Mouse (Mus musculus): ENCODE data around the gene Neto2.
"Not testable (repeated sequence)": the region's sequence is repeated elsewhere in the genome, so short reads cannot be mapped to it uniquely, and the experiment has no call there.

Neto2 gene

GRCm38 (mm10) chr8:85700751-85701351 lies at the start of gene Neto2:
TSS of gene Neto2 (minus strand) at chr8:85700924.
- DNase-seq (ENCODE audit: low spot score in 2 of 2), result peak; percentile 46 to 66

GRCm38 (mm10) chr8:85745053-85745452 lies 44.3 kb upstream of the Neto2 start:
- DNase-seq (ENCODE audit: low spot score in 2 of 2), result no peak

DNA sequence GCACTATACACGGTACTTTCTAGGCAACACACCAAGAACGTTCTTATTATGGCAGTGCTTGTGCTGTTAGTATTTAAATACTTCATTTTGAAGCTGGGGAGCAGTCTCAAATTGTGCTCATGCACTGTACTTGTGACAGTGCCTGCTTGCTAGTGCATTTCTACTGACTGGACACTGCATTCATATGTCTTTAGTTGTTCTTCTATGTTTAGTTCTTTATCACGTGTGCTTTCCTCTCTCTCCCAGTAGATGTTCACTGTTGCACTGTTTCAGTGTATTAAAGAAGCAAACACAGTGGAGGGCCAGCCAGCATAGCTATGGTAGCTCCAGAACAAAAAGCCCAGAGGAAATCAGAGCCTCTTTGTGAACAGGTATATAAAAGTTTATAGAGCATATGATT lies 29.8 kb upstream of the Neto2 start:
- DNase-seq (ENCODE audit: low spot score in 2 of 2), result no peak

- DNase-seq (ENCODE audit: low spot score in 2 of 2), result no peak
These were observed 16.5 kb upstream of the Neto2 start for GRCm38 (mm10) chr8:85717271-85717670.

DNA sequence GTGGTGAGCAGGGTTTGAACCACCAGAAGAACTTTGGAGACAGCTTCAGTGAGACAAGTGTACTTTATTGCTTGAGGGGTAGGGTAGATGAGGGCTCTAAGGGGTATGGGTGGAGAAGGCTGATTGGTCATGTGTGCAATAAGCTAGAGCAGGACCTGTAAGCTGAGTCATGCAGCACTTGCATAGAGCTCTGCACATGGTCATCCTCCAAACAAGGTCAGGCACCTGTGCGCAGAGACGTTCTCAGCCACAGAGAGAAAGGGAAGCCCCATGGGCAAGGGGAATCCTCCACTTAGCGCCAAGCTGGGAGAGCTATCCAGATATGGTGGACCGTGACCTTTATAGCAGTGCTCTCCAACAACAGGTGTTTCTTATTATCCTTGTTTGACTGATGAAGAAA lies 16.0 kb upstream of the Neto2 start:
- no peak for DNase-seq (ENCODE audit: low spot score in 2 of 2)

DNA sequence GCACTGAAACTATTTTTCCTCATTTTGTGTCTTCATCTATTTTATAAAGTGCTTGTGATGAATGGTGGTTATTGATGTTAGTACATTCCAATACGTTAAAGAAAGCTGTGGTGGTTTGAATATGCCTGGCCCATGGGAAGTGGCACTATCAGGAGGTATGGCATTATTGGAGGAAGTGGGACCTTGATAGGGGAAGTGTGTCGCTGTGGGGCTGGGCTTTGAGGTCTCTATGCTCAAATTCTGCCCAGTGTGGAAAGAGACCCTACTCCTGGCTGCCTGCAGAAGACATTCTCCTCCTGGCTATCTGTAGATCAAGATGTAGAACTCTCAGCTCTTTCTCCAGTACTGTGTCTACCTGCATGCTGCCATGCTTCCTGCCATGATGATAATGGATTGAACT lies 6.3 kb upstream of the Neto2 start:
- DNase-seq (ENCODE audit: low spot score in 2 of 2), result no peak

DNA sequence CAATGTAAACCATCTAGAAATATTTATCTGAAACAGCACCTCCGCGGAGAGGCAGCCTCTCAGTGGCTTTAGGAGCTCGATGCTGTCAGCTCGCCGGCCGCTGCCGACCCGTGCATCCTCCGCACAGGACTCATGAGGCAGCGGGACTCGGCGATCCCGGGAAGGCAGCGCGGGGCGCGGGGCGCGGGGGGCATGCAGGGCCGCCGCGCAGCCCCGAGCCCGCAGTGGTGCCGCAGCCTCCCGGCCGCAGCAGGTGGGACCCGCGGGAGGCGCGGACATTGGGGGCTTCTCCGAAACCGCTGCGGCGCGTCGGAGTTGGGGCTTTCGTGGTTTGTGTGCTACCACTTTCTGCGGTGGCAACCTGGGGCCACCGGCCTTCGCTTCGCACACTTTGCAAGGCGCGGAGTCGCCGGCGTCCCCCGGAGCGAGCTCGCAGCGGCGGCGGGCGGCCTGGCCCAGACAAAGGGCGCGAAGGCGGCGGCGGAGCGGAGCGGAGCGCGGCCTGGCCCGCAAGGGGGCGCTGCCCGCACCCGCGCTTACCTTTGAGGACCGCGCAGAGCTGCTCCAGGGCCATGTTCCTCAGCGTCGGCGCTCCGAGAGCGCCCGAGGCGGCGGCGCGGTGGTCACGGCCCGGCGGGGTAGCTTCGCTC lies 498 bp downstream of the Neto2 start:
- peak; percentile 20 to 41 for DNase-seq (ENCODE audit: low spot score in 2 of 2)

DNA sequence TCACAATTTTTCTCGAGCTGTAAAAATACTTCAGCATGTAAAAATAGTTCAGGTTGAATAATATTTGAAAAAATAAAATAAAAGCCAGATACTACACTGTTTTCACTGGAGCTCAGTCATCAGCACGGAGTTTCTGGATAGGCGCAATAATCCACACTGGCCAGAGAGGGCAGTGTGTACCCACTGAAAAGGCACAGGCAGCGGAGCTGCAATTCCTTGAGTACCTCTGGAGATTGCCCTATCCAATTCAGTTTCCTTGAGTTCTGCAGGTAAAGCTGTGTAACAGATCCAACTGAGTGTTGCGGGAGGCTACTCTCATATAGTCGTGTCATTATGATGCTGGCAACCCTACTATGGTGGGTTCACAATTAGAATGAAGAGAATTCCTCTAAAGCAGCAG lies 1.7 kb downstream of the Neto2 start:
- peak; percentile 34 to 72 for DNase-seq (ENCODE audit: low spot score in 2 of 2)

DNA sequence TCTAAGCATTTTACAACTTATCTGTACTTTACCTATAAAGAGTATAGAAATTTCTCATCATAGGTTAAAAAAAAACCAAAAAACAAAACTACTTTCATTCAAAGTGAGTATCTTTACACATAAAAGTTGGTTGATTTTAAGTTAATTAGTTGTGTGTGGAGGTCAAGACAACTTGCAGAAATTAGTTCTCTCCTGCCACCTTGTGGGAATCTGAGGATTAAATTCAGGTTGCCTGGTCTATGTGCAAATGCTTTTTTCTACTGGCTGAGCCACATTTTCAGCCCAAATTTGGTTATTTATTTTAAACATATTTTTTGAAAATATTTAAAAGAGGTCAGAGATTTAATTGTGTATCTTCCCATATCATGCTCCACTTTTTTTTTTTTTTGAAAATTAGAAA lies 35.6 kb downstream of the Neto2 start:
- DNase-seq (ENCODE audit: low spot score in 2 of 2), result no peak

GRCm38 (mm10) chr8:85661995-85662394 lies 38.7 kb downstream of the Neto2 start:
- DNase-seq (ENCODE audit: low spot score in 2 of 2), result peak in 1 of 2 experiments; percentile 20

DNA sequence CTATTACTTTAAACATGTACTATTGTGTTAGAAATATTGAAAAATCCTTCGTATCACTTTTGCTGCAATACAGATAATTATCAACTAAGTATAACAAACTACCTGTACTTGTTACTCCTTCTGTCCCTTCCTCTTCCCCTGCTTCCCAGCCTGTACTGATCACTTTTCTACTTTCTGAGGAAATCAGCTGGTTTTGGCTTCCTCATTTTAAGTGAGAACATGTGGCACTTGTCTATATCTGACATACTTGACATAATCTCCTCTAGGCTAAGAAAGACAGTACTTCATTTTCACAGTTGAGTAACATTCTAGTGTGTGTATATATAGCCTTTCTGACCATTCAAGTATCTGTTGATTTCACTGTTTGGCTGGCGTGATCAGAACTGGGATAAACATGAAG lies 49.5 kb downstream of the Neto2 start:
- DNase-seq (ENCODE audit: low spot score in 2 of 2), result no peak

DNA sequence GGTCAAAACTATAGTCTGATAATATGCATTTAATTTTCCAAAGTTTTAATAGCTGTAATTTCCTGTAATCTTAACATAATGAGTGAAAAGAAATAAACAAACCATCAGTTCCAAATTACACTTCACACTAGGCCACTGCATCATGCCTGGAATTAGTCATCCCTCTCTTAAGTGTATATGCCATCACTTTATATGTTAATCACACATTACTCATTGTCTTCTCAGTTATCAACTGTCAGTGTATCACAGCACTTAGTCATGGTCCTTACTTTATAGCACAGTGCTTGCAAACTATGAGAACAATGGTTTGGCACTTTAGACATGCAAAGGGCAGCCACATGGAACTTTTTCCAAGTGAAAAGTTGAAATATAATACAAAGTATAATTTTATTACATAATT lies 52.2 kb downstream of the Neto2 start:
- DNase-seq (ENCODE audit: low spot score in 2 of 2), result no peak

DNA sequence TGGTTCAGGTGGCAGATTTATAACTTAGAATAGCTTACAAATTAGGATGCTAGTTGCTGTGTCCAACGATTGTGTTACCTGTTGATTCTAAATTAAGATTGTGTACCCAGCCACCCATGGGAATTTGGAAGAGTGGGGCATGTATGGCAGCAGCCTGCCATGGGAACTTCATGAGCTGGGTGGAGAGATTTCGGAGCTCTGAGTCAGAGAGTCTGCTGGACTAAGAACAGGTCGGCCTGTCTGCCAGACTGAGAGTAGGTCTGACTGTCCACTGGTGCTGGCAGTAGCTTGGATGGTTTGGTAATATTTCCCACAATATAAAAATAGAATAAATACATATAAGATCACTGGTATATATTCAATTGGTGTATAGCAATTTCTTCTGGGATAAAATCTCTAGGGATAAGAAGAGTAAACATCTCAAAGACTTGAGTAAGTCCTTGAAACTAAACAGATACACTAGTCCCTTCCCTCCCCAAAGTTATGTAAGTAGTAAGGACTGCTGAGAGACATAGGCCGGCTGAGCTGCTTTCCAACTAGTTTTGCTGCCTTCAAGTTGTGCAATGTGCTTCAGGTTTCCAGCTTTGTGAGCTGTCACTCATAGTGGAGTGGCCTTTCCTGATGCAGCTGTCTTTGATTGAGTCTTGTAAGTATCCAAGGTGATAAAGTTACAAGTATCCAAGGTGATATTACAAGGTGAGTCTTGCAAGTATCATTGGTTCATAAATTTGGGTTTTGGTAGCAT lies 55.6 kb downstream of the Neto2 start:
- DNase-seq (ENCODE audit: low spot score in 2 of 2), result no peak

DNA sequence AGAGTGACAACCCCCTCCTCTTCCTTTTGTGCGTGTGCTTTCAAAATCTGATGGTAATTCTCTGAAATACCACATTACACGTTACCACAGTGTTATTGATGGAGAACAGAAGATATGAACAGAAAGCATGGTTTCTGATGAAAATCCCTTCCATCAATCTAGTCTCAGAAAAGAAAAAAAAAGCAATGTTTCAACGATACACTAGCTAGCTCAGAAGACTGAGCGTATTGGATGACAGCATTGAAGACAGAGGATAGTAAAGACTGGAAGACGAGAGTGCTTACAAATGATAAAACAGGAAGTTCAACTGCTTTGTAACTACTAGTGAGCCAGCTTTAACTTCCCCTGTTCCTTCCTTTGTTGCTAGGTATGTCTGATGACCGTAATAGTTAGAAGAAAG lies 76.3 kb downstream of the Neto2 start:
- no peak for DNase-seq (ENCODE audit: low spot score in 2 of 2)

- no peak for DNase-seq (ENCODE audit: low spot score in 2 of 2)
These were observed 77.5 kb downstream of the Neto2 start for GRCm38 (mm10) chr8:85623246-85623645.

- no peak for DNase-seq (ENCODE audit: low spot score in 2 of 2)
These were observed 81.9 kb downstream of the Neto2 start for GRCm38 (mm10) chr8:85618789-85619188.

- DNase-seq (ENCODE audit: low spot score in 2 of 2), result not testable (repeated sequence)
These were observed 83.6 kb downstream of the Neto2 start for GRCm38 (mm10) chr8:85617125-85617524.

DNA sequence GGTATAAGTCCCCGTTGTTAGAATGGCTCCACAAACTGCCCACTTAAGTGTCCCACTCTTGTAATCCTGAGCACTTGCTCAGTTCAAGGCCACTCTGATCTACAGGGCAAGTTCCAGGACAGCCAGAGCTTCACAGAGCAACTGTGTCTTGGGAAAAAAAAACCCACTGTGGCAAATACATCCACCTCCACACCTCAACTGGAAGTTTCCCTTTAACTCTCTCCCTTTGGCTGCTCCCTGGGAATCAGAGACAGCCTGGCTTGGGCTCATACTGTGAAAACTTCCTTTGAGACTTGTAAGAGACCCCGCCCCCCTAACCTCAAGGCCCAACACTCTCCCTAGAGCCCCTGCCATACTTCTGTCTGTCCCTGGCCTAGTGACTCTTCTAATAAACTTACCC lies 91.9 kb downstream of the Neto2 start:
- no peak for DNase-seq (ENCODE audit: low spot score in 2 of 2)

- DNase-seq (ENCODE audit: low spot score in 2 of 2), result no peak
These were observed 92.9 kb downstream of the Neto2 start for GRCm38 (mm10) chr8:85607804-85608203.

DNA sequence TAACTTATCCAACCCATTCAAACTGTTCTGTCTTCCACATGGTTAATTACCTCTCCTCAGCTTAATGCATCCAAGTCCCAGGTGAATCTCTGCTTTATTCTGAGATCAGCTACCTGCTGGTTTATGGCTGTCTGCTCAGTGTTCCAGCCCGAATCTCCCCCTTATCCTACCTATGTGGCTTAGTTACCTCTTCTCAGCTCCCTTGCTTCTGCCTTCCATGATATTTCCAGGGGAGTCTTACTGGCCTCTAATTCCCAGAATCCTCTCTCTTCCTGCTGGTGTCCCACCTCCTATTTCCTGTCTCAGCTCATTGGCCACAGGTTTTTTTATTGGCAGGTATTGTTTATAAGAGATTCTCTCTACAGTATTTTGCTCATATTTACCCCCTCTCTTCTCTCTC lies 93.8 kb downstream of the Neto2 start:
- no peak for DNase-seq (ENCODE audit: low spot score in 2 of 2)

- no peak for DNase-seq (ENCODE audit: low spot score in 2 of 2)
These were observed 94.2 kb downstream of the Neto2 start for GRCm38 (mm10) chr8:85606561-85606960.

DNA sequence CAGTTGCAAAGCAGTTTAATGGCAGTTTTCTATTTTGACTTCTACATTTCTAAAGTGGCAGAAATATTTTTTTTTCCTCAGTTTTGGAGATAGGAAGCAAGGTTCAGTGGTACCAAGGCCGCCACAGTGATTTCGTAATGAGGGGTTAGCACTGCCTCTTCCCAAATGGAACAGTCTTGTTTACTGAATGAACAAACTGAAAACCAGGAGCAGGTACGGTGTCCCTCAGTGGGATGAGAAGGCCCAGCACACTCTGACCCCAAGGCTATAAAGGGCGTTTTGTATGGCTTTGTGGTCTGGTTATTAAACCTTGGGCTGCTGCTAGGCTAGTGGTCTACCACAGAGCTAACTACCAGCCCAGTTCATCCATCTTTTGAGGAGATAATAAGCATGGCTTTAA lies 96.5 kb downstream of the Neto2 start:
- no peak for DNase-seq (ENCODE audit: low spot score in 2 of 2)
